Mouse (Mus musculus): ENCODE results near the gene Runx3. TPM values are rescaled to one million over a fixed set of nuclear protein-coding genes. Genes with fewer than 3 reads are reported as not detected.

The Runx3 gene
- polyA plus RNA-seq, 1 experiment from 2014 or later = 0.04 TPM

- Histone ChIP-seq H3K27me3 (ENCODE audit: low read depth, poor library complexity, severe bottlenecking) (no peaks in the 10 kb centered on the region), H3K36me3 (no peaks in the 10 kb centered on the region), H3K4me3 (no peak overlapping the region), H3K4me1 (no peaks in the 10 kb centered on the region), H3K9me3 (replicated peaks) (no peaks in the 10 kb centered on the region; the same call in 1 of the 2 replicates), H3K27ac (replicated peaks) (no peak overlapping the region)
- 81% methylated on average over 5 of the region's 5 CpGs for WGBS
- no peak for DNase-seq (ENCODE audit: low spot score)
These were observed 72.4 kb downstream of the Runx3 start for GRCm38 (mm10) chr4:135192841-135193240.

- Histone ChIP-seq H3K27me3 (ENCODE audit: low read depth, poor library complexity, severe bottlenecking) (peaks cover 2% of the 10 kb centered on the region; the same call in 1 of the 2 replicates), H3K4me1 (no peaks in the 10 kb centered on the region), H3K36me3 (no peaks in the 10 kb centered on the region), H3K9me3 (replicated peaks) (no peaks in the 10 kb centered on the region; the same call in 1 of the 2 replicates), H3K4me3 (no peak overlapping the region), H3K27ac (replicated peaks) (no peak overlapping the region)
- DNase-seq (ENCODE audit: low spot score) = no peak
- WGBS = 83% methylated on average over 8 of the region's 8 CpGs
These were observed 77.4 kb downstream of the Runx3 start for GRCm38 (mm10) chr4:135197857-135198256.

GRCm38 (mm10) chr4:135201771-135202170 is 81.3 kb downstream of the Runx3 start:
- WGBS = 89% methylated on average over 16 of the region's 16 CpGs
- DNase-seq (ENCODE audit: low spot score) = no peak
- H3K4me3 ChIP-seq = no peak overlapping the region
- peaks cover 40% of the 10 kb centered on the region for H3K27me3 ChIP-seq (ENCODE audit: low read depth, poor library complexity, severe bottlenecking)
- no peak overlapping the region for H3K27ac ChIP-seq (replicated peaks)
- no peaks in the 10 kb centered on the region for H3K9me3 ChIP-seq (replicated peaks)
- no peaks in the 10 kb centered on the region for H3K36me3 ChIP-seq
- H3K4me1 ChIP-seq = peaks cover 22% of the 10 kb centered on the region

- Histone ChIP-seq H3K27ac (replicated peaks) (no peak overlapping the region), H3K36me3 (no peaks in the 10 kb centered on the region), H3K9me3 (replicated peaks) (no peaks in the 10 kb centered on the region), H3K4me1 (peaks cover 22% of the 10 kb centered on the region), H3K4me3 (peak overlapping the region; percentile 42), H3K27me3 (ENCODE audit: low read depth, poor library complexity, severe bottlenecking) (peaks cover 54% of the 10 kb centered on the region)
- WGBS = 17% methylated on average over 14 of the region's 14 CpGs
- DNase-seq (ENCODE audit: low spot score) = peak; percentile 29
These were observed 82.8 kb downstream of the Runx3 start for GRCm38 (mm10) chr4:135203279-135203678.

GRCm38 (mm10) chr4:135203806-135204560 is 83.5 kb downstream of the Runx3 start:
- peaks cover 54% of the 10 kb centered on the region for H3K27me3 ChIP-seq (ENCODE audit: low read depth, poor library complexity, severe bottlenecking)
- H3K36me3 ChIP-seq = no peaks in the 10 kb centered on the region
- H3K4me1 ChIP-seq = peaks cover 22% of the 10 kb centered on the region
- H3K4me3 ChIP-seq = peak overlapping the region; percentile 42
- H3K9me3 ChIP-seq (replicated peaks) = no peaks in the 10 kb centered on the region
- no peak overlapping the region for H3K27ac ChIP-seq (replicated peaks)
- no peak for DNase-seq (ENCODE audit: low spot score)
- 26% methylated on average over 17 of the region's 17 CpGs for WGBS

GRCm38 (mm10) chr4:135204666-135205065 is 84.2 kb downstream of the Runx3 start:
- no peaks in the 10 kb centered on the region for H3K36me3 ChIP-seq
- H3K4me3 ChIP-seq = no peak overlapping the region
- DNase-seq (ENCODE audit: low spot score) = no peak
- peaks cover 54% of the 10 kb centered on the region for H3K27me3 ChIP-seq (ENCODE audit: low read depth, poor library complexity, severe bottlenecking)
- H3K9me3 ChIP-seq (replicated peaks) = no peaks in the 10 kb centered on the region
- H3K27ac ChIP-seq (replicated peaks) = no peak overlapping the region
- WGBS = 76% methylated on average over 5 of the region's 5 CpGs
- peaks cover 22% of the 10 kb centered on the region for H3K4me1 ChIP-seq

GRCm38 (mm10) chr4:135205254-135205653 is 84.8 kb downstream of the Runx3 start:
- Histone ChIP-seq H3K36me3 (peaks cover under 1% of the 10 kb centered on the region; the same call in 1 of the 2 replicates), H3K9me3 (replicated peaks) (no peaks in the 10 kb centered on the region), H3K27me3 (ENCODE audit: low read depth, poor library complexity, severe bottlenecking) (peaks cover 54% of the 10 kb centered on the region), H3K4me1 (peaks cover 22% of the 10 kb centered on the region), H3K4me3 (no peak overlapping the region), H3K27ac (replicated peaks) (no peak overlapping the region)
- no peak for DNase-seq (ENCODE audit: low spot score)
- WGBS = 10% methylated on average over 5 of the region's 5 CpGs

- peak overlapping the region; percentile 23; the same call in 1 of the 2 replicates for H3K27ac ChIP-seq (replicated peaks)
- H3K4me1 ChIP-seq = peaks cover 22% of the 10 kb centered on the region
- 2% methylated on average over 47 of the region's 47 CpGs for WGBS
- H3K27me3 ChIP-seq (ENCODE audit: low read depth, poor library complexity, severe bottlenecking) = peaks cover 54% of the 10 kb centered on the region
- H3K4me3 ChIP-seq = peak overlapping the region; percentile 58
- H3K9me3 ChIP-seq (replicated peaks) = no peaks in the 10 kb centered on the region; the same call in 1 of the 2 replicates
- peaks cover 7% of the 10 kb centered on the region for H3K36me3 ChIP-seq
- peak; percentile 85 for DNase-seq (ENCODE audit: low spot score)
These were observed 85.5 kb downstream of the Runx3 start for GRCm38 (mm10) chr4:135205711-135206600.

- Histone ChIP-seq H3K27ac (replicated peaks) (no peak overlapping the region), H3K9me3 (replicated peaks) (no peaks in the 10 kb centered on the region; the same call in 1 of the 2 replicates), H3K4me3 (no peak overlapping the region), H3K36me3 (peaks cover 42% of the 10 kb centered on the region), H3K4me1 (peaks cover 10% of the 10 kb centered on the region), H3K27me3 (ENCODE audit: low read depth, poor library complexity, severe bottlenecking) (peaks cover 33% of the 10 kb centered on the region)
- no peak for DNase-seq (ENCODE audit: low spot score)
- whole genome bisulfite sequencing = 75% methylated on average over 2 of the region's 2 CpGs
These were observed 89.4 kb downstream of the Runx3 start for GRCm38 (mm10) chr4:135209846-135210245.

GRCm38 (mm10) chr4:135219652-135220051 is 99.2 kb downstream of the Runx3 start:
- Histone ChIP-seq H3K9me3 (replicated peaks) (no peaks in the 10 kb centered on the region), H3K27me3 (ENCODE audit: low read depth, poor library complexity, severe bottlenecking) (no peaks in the 10 kb centered on the region), H3K4me3 (no peak overlapping the region), H3K27ac (replicated peaks) (no peak overlapping the region), H3K36me3 (peaks cover 94% of the 10 kb centered on the region), H3K4me1 (no peaks in the 10 kb centered on the region)
- DNase-seq (ENCODE audit: low spot score) = peak; percentile 43
- 67% methylated on average over 4 of the region's 4 CpGs for WGBS

- Histone ChIP-seq H3K27ac (replicated peaks) (no peak overlapping the region), H3K4me3 (no peak overlapping the region), H3K4me1 (no peaks in the 10 kb centered on the region), H3K27me3 (ENCODE audit: low read depth, poor library complexity, severe bottlenecking) (no peaks in the 10 kb centered on the region), H3K9me3 (replicated peaks) (no peaks in the 10 kb centered on the region), H3K36me3 (peaks cover 94% of the 10 kb centered on the region)
- 89% methylated on average over 3 of the region's 3 CpGs for WGBS
- no peak for DNase-seq (ENCODE audit: low spot score)
These were observed 100.2 kb downstream of the Runx3 start for GRCm38 (mm10) chr4:135220641-135221040.

- H3K9me3 ChIP-seq (replicated peaks) = no peaks in the 10 kb centered on the region
- no peaks in the 10 kb centered on the region for H3K27me3 ChIP-seq (ENCODE audit: low read depth, poor library complexity, severe bottlenecking)
- H3K36me3 ChIP-seq = peaks cover 92% of the 10 kb centered on the region
- H3K27ac ChIP-seq (replicated peaks) = no peak overlapping the region
- no peak for DNase-seq (ENCODE audit: low spot score)
- no peak overlapping the region for H3K4me3 ChIP-seq
- H3K4me1 ChIP-seq = no peaks in the 10 kb centered on the region
- 91% methylated on average over 12 of the region's 12 CpGs for WGBS
These were observed 101.4 kb downstream of the Runx3 start for GRCm38 (mm10) chr4:135221632-135222407.

All from midbrain, embryonic 10.5 days (tissue).